Mouse (Mus musculus) neural tube, embryonic 13.5 days (tissue): ENCODE measurements around the gene Gsg1. TPM values are rescaled to one million over a fixed set of nuclear protein-coding genes. Genes with fewer than 3 reads are reported as not detected.

Experiments used
- ATAC-seq: fragments of 200-750 bp; cut with Nextera tagmentation; 2 replicates; pipeline ENCODE4 v1.8.0; 2017; ENCODE audit warnings: low read depth, mild to moderate bottlenecking, moderate TSS enrichment, moderate library complexity
- H3K27ac ChIP-seq: fragments of 300-500 bp; sonication (generic); replicated peaks from 2 replicates; pipeline ENCODE4 v1.5.1; 2015; ENCODE audit warnings: moderate library complexity, mild to moderate bottlenecking, inconsistent platforms
- H3K27me3 ChIP-seq: fragments of 300-500 bp; sonication (generic); 2 replicates; pipeline ENCODE4 v1.6.1; 2015; ENCODE audit warnings: mild to moderate bottlenecking, inconsistent platforms
- H3K36me3 ChIP-seq: fragments of 300-500 bp; sonication (generic); 2 replicates; pipeline ENCODE4 v1.6.1; 2015; ENCODE audit warnings: mild to moderate bottlenecking, inconsistent platforms
- H3K4me1 ChIP-seq: fragments of 300-500 bp; sonication (generic); replicated peaks from 2 replicates; pipeline ENCODE4 v1.6.1; 2015; ENCODE audit warnings: inconsistent platforms
- H3K4me2 ChIP-seq: fragments of 300-500 bp; sonication (generic); 2 replicates; pipeline ENCODE4 v1.6.1; 2015; ENCODE audit warnings: inconsistent platforms, mild to moderate bottlenecking, moderate library complexity
- H3K4me3 ChIP-seq: fragments of 300-500 bp; sonication (generic); 2 replicates; pipeline ENCODE4 v1.5.1; 2015; ENCODE audit warnings: mild to moderate bottlenecking, inconsistent platforms
- H3K9ac ChIP-seq: fragments of 300-500 bp; sonication (generic); 2 replicates; pipeline ENCODE4 v1.6.1; 2015; ENCODE audit warnings: moderate library complexity, mild to moderate bottlenecking, inconsistent platforms
- H3K9me3 ChIP-seq: fragments of 300-500 bp; sonication (generic); 2 replicates; pipeline ENCODE4 v1.6.1; 2016; ENCODE audit warnings: inconsistent platforms
- WGBS: fragments of 180-500 bp; shearing (Covaris S2); methylation state at CpG from one replicate; pipeline ENCODE4 v1.1.7; 2015; 5-methylcytosine and 5-hydroxymethylcytosine counted together
- polyA plus RNA-seq: library from polyadenylated mRNA; unstranded; fragments of >200 nt; fragmentation: Nextera tagmentation; extraction: Ambion mirVana; gene quantifications from 2 replicates; pipeline ENCODE4 v1.2.1, GENCODE M21; 2015

Gene Gsg1
- polyA plus RNA-seq, 1 experiment from 2014 or later: 0.61 TPM

DNA sequence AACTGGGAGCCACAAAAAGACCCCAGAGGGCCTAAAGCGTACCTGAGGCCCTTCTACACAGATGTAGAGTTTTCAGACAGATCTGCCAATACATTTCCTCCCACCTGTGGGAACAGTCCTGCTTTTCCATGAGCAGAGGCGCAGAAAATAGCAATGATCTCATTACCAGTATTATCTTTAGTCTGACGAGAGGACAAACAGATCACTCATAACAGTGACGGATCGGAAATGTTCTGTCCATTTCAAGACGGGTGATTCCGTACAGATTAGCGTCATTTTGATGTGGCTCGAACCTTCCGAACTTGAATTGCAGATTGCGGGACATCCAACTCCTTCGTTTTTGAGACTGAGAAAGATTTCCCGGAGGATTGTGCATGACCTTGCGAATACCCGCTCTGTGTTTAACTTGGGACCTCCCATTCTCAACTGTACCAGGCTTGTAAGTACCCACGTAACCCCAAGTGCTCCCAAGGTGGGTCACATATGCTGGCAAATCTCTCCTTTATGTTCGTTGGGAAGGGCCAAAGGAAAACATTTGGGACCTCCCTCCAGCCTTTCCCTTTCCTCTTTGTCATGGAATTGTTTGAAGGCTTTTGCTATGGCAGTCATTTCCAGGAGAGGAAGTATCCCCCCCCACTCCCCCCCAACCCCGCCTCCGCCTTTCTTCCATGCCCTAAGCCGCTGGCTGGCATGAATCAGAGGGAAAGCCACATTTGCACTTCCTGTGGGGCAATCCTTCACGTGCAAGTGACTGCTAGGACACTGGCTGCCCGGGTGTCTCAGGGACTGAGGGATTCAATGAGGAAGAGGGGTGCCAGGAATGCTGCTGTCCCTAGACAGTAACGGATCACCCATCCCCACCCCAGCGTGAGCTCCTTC is 2.1 kb downstream of the Gsg1 start:
- peak overlapping the region; percentile 13; the same call in 1 of the 2 replicates for H3K4me3 ChIP-seq
- peak overlapping the region; percentile 52 for H3K4me2 ChIP-seq
- peak overlapping the region; percentile 73 for H3K27ac ChIP-seq
- no peaks in the 10 kb centered on the region for H3K27me3 ChIP-seq
- WGBS: 46% methylated on average over 24 of the region's 24 CpGs
- peak overlapping the region; percentile 61 for H3K9ac ChIP-seq
- no peaks in the 10 kb centered on the region for H3K36me3 ChIP-seq
- peaks cover 5% of the 10 kb centered on the region; the same call in 1 of the 2 replicates for H3K9me3 ChIP-seq
- peaks cover 32% of the 10 kb centered on the region for H3K4me1 ChIP-seq
- ATAC-seq: peak; percentile 76

DNA sequence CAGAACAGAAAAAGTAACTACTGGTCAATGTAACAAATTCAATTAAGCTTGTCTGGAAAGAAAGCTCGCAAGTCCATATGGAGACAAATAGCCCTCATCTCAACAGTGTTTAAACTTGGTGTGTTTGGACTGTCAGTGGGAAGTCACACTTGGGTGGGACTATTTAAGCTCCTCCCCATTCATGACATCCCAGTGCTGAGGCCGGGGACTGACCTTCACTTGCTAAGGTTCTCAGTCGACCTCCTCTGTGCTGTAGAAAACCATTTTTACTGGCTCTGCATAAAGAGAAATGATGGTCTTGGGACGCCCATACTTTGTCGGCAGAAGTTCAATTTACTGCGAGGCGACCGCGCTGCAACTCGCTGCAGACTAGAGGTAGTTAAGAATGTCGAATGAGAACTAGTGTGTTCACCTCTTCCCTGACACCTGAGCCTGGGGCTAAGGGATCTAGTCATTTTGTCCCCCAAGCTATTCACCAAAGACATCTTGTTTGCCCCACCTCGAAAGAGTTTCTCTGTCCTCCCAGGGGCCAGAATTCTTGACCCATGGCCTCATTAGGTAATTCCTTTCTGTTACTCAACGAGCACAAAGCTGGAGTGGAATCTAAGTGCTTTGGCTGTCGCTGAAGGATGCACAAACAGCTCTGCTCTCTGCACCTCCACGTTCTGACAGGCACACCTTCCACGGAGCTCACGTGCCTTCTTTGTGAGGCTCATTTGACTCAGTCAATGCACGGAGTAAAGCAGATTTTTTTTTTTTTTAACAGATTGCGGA is 3.0 kb downstream of the Gsg1 start:
- H3K4me1 ChIP-seq: peaks cover 32% of the 10 kb centered on the region
- no peaks in the 10 kb centered on the region for H3K9me3 ChIP-seq
- H3K27me3 ChIP-seq: no peaks in the 10 kb centered on the region
- H3K36me3 ChIP-seq: no peaks in the 10 kb centered on the region
- no peak for ATAC-seq
- H3K9ac ChIP-seq: no peak overlapping the region
- H3K4me2 ChIP-seq: no peak overlapping the region
- 61% methylated on average over 19 of the region's 19 CpGs for WGBS
- no peak overlapping the region for H3K27ac ChIP-seq
- no peak overlapping the region for H3K4me3 ChIP-seq

DNA sequence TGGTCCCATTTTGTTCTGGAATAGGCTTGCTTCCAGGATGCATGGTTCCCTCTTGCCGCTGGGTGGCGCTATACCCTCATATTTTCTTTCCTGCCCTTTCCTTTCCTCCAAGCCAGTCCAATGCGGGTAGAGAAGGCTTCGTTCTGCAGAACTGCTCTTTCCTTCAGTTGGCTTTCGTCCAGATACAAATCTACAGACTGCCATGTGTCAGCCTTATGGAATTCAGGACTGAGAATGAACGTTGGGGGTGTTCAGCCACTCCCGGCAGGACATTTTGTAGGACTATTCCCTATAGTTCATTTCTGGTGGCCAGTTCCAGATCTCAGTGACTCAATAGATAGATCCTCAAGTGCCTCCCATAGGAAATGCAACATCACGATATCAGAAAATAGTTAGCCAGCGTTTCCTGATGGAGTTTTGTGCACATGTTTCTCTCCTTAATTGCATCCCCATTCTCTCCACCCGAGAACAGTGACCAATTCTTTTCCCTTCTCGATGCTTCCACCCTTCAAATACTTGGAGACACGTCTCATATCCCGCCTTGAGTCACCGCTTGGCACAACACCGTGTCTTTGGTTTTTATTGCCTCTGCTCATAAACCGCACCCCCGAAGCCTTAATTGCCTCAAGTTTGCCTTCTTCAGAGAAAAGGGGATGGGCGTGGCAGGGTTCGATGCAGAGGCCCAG is 4.2 kb downstream of the Gsg1 start:
- Histone ChIP-seq H3K9ac (no peak overlapping the region), H3K27ac (no peak overlapping the region), H3K36me3 (no peaks in the 10 kb centered on the region), H3K9me3 (no peaks in the 10 kb centered on the region), H3K4me1 (peaks cover 32% of the 10 kb centered on the region), H3K27me3 (no peaks in the 10 kb centered on the region), H3K4me2 (peak overlapping the region; percentile 30), H3K4me3 (no peak overlapping the region)
- ATAC-seq: peak; percentile 15; the same call in 1 of the 2 replicates
- 13% methylated on average over 19 of the region's 19 CpGs for WGBS

DNA sequence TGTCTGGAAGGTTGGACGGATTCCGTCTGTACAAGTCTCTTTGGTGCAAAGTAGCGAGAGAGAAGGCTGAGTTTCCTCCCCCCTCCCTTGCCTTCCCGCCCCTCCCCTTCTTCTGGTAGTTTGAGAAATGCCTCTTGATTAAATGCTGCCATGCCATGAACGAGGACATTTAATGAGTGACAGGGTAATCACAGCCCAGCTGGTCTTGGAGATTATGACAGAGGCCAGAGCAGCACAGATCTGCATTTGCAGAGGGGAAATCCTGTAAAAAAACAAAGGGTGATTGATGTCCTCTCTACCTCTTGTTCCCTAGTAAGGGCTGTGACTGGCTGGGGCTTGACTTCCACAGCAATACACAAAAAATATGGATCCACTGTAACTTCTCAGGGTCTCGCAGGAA is 6.3 kb downstream of the Gsg1 start:
- no peaks in the 10 kb centered on the region for H3K9me3 ChIP-seq
- H3K27ac ChIP-seq: no peak overlapping the region
- peaks cover 29% of the 10 kb centered on the region for H3K4me1 ChIP-seq
- no peak for ATAC-seq
- no peak overlapping the region for H3K4me2 ChIP-seq
- H3K9ac ChIP-seq: no peak overlapping the region
- 60% methylated on average over 6 of the region's 6 CpGs for whole genome bisulfite sequencing
- H3K27me3 ChIP-seq: no peaks in the 10 kb centered on the region
- no peak overlapping the region for H3K4me3 ChIP-seq
- H3K36me3 ChIP-seq: no peaks in the 10 kb centered on the region

DNA sequence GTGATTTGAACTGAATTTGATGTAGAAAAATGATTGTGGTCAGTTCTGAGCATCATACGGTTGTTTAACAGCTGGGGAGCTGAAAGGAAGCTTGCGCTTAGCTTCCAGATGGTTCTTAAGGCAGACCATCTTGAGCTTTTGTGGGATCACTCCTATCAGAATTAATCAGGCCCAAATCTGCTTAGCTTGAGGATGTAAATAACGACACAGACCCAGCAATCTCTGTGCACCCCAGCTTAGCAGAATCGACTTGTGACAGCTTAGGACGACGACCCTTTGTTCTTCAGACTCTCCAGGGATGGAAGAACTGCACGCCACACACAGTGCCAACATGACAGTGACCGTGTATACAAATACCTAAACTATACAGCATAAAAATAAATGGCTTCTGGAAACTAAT is 8.6 kb downstream of the Gsg1 start:
- no peak overlapping the region for H3K4me2 ChIP-seq
- H3K4me3 ChIP-seq: no peak overlapping the region
- no peaks in the 10 kb centered on the region for H3K9me3 ChIP-seq
- no peak for ATAC-seq
- H3K4me1 ChIP-seq: peaks cover 8% of the 10 kb centered on the region
- no peak overlapping the region for H3K9ac ChIP-seq
- no peaks in the 10 kb centered on the region for H3K36me3 ChIP-seq
- H3K27ac ChIP-seq: no peak overlapping the region
- H3K27me3 ChIP-seq: no peaks in the 10 kb centered on the region
- 71% methylated on average over 8 of the region's 8 CpGs for WGBS

DNA sequence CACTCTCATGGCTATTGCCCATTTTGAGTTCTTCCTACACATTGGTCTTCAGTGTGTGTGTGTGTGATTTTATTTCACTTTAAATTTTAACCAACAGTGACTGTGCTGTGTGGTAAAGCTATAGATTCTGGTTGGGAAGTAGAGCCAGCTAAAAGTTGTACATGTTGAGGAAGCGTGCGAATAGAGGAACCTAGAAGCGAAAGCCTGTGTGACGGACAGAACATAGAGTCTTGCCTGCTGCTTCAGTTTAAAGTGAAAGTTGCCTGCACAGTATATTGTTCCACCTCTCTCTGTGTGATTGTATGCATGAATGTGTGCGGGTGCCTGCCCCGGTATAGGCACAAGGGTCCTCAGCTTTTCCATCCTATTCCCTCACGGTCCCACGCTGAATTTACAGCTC is 13.8 kb downstream of the Gsg1 start:
- no peak overlapping the region for H3K27ac ChIP-seq
- no peak overlapping the region for H3K4me3 ChIP-seq
- no peaks in the 10 kb centered on the region for H3K27me3 ChIP-seq
- WGBS: 93% methylated on average over 8 of the region's 8 CpGs
- no peak overlapping the region for H3K4me2 ChIP-seq
- H3K36me3 ChIP-seq: peaks cover 22% of the 10 kb centered on the region
- no peak for ATAC-seq
- no peak overlapping the region for H3K9ac ChIP-seq
- no peaks in the 10 kb centered on the region for H3K4me1 ChIP-seq
- no peaks in the 10 kb centered on the region for H3K9me3 ChIP-seq

DNA sequence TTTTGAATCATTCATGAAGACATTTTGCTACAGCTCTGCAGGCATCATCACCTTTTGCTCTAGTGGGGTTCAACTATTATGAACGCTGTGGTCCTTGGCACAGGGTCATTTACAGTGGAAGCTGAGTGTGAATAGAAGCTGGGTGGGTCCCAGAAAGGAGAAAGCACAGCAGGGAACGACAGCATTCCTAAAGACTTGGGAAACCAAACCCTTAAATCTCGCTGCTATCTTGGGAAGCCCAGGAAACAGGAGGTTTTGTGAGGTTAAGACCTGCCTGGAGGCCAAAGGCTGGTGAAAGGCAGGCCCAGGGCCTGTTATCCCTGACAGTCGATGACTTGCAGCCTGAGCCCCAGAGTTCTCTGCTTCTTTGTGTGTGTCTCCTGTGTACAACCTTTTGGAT is 15.9 kb downstream of the Gsg1 start:
- H3K9me3 ChIP-seq: no peaks in the 10 kb centered on the region
- ATAC-seq: no peak
- WGBS: 43% methylated on average over 4 of the region's 4 CpGs
- H3K4me3 ChIP-seq: no peak overlapping the region
- H3K9ac ChIP-seq: no peak overlapping the region
- peaks cover 43% of the 10 kb centered on the region for H3K36me3 ChIP-seq
- H3K4me2 ChIP-seq: no peak overlapping the region
- no peaks in the 10 kb centered on the region for H3K4me1 ChIP-seq
- H3K27me3 ChIP-seq: no peaks in the 10 kb centered on the region
- H3K27ac ChIP-seq: no peak overlapping the region

DNA sequence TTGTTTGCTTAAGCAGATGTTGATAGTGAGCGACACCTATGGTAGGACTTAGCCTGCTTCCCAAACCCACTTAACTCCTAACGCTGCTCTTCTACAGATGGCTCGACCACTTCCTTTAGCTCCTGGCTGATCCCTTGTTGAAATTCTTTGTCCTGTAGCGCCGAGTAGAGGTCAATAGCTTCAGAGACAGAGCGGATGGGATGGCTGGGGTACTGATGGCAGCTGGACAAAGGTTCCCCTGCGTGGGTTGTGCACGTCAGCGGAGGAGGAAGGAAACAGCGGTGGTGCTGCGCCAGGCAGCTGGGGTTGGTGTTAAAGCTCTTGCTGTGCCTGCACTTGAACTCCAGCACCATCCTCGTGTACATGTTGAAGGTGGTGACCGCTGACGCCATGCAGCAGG is 16.8 kb downstream of the Gsg1 start:
- peaks cover 52% of the 10 kb centered on the region for H3K36me3 ChIP-seq

DNA sequence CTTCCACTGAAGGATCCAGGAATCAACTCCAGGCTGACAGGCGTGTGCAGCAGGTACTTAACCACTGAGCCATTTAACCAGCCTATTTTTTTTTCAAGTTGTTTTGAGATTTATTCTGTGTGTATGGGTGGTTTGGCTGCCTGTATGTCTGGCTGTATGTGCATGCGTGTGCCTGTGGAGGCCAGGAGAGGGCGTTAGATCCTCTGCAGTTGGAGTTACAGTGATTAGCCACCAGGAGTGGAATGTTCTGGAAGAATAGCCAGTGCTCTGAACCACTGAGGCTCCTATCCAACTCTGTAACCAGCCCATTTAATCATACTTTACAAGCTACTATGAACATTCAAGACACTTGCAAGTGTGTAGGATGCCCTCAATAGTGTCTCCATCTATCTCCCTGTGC is 17.6 kb downstream of the Gsg1 start:
- Histone ChIP-seq H3K27ac (no peak overlapping the region), H3K9ac (no peak overlapping the region), H3K36me3 (peaks cover 59% of the 10 kb centered on the region), H3K4me1 (no peaks in the 10 kb centered on the region), H3K9me3 (no peaks in the 10 kb centered on the region), H3K4me3 (no peak overlapping the region), H3K27me3 (no peaks in the 10 kb centered on the region), H3K4me2 (no peak overlapping the region)
- no peak for ATAC-seq
- 85% methylated on average over 3 of the region's 3 CpGs for WGBS

More for the DNA sequence above, 16.8 kb downstream of the Gsg1 start:
- Histone ChIP-seq H3K4me3 (no peak overlapping the region), H3K4me1 (no peaks in the 10 kb centered on the region), H3K9me3 (no peaks in the 10 kb centered on the region), H3K27ac (no peak overlapping the region), H3K27me3 (no peaks in the 10 kb centered on the region), H3K9ac (no peak overlapping the region), H3K4me2 (no peak overlapping the region)
- ATAC-seq: no peak
- 80% methylated on average over 14 of the region's 14 CpGs for WGBS

DNA sequence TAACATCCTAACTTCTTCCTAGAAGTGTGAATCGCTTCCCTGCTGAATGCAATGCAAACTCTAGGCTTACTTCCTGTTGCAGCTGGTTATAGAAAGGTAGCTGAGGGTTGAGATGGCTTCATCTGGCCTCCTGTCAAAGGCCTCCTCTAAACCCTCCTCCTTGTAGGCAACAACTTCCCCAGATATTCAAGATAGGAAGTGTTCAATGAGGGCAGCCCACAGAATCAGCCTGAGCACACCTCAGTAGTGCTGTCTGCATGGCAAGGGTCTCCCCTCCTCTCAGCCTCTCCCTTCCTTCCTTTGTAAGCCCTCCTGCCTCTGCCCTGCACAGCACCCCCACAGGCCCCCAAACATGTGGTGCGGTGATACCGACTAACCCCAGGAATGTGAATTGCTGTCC is 18.4 kb downstream of the Gsg1 start:
- Histone ChIP-seq H3K27ac (no peak overlapping the region), H3K4me2 (no peak overlapping the region), H3K4me3 (no peak overlapping the region), H3K9ac (no peak overlapping the region), H3K27me3 (no peaks in the 10 kb centered on the region), H3K9me3 (no peaks in the 10 kb centered on the region), H3K36me3 (peaks cover 62% of the 10 kb centered on the region), H3K4me1 (no peaks in the 10 kb centered on the region)
- ATAC-seq: no peak
- 93% methylated on average over 3 of the region's 3 CpGs for WGBS

DNA sequence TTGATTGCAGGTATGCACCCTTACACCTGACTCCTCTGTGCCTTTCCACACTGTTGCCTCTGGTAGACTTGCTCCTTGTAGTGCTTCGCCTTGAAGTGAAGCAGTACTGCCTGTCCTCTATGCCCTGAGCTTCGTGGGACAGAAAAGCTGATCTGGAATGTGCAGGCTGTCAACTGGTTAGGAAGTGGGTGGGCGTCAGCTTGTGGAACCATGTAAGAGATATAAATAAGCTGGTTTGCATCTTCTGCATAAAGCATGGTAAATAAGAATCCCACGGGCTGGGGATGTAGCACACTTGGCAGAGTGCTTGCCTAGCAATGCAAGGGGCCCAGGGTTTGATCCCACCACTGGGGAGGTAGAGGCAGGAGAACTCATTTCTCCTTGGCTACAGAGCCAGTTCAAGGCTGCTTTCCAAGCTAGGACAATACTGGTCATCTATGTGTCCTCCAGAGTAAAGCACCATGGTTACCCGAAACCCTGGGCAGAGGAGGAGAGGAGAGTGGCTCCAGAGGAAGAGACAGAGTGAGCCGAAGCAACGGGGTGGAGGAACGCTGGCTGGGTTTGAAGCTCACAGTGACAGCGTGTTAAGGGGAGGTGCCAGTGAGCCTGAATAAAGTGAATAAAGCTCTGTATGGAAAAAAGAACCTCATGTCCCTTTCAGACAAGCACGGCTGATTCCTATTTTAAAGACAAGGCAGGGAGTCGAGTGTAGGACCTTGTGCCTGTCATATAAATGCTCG is 21.5 kb downstream of the Gsg1 start:
- 64% methylated on average over 12 of the region's 12 CpGs for WGBS

More for the DNA sequence above, 21.5 kb downstream of the Gsg1 start:
- Histone ChIP-seq H3K27ac (no peak overlapping the region), H3K9me3 (no peaks in the 10 kb centered on the region), H3K4me3 (no peak overlapping the region), H3K27me3 (no peaks in the 10 kb centered on the region), H3K36me3 (peaks cover 86% of the 10 kb centered on the region), H3K4me1 (no peaks in the 10 kb centered on the region), H3K4me2 (no peak overlapping the region), H3K9ac (no peak overlapping the region)
- ATAC-seq: no peak
